Mouse (Mus musculus): Measurements from ENCODE around the gene Maml2.

DNA sequence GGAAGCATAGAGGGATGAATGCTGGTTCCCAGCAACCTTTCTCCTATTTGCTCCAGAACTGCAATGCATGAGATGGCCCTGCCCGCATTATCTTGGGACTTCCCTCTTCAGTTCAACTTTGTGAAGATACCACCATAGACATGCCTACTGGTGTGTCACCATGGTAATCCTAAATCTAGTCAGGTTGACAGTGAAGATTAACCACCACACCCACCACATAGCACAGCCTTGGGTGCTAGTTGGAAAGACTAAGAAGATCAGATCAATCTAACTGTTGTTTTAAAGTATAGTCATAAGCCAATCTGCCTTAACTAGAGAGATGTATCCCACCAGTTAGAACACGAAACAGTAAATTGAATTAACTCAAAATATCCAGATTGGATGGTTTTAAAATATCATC is 381.9 kb downstream of the Maml2 start:
- no peak for TF ChIP-seq TAL1 (IDR thresholded peaks at IDR 0.05; ENCODE audit: low read length)
- no peak for TF ChIP-seq GATA1 (IDR thresholded peaks at IDR 0.05; ENCODE audit: low read length)
